Mouse (Mus musculus) testis, adult 2 months (tissue): ENCODE data around the gene Pigg.

Experiments used
- CTCF ChIP-seq: fragments of 200-500 bp; IDR thresholded peaks from 2 replicates; pipeline ENCODE4 v1.5.1; 2012; ENCODE audit warnings: low read depth, mild to moderate bottlenecking, inconsistent platforms, low read length, moderate library complexity; ENCODE audit not compliant: control insufficient read depth, insufficient read depth, insufficient replicate concordance
- POLR2A ChIP-seq: fragments of 200-500 bp; IDR thresholded peaks from 2 replicates; pipeline ENCODE4 v1.6.1; 2012; ENCODE audit warnings: low read depth, mild to moderate bottlenecking, inconsistent platforms, low read length, moderate library complexity; ENCODE audit not compliant: control insufficient read depth

GRCm38 (mm10) chr5:108286957-108287356 is 25.5 kb upstream of the Pigg start:
- no peak for TF ChIP-seq CTCF
- no peak for TF ChIP-seq POLR2A
